In genomic region chr13:23757921-23758320, GRCm38 (mm10) we compare ENCODE assay signal across 8 mouse cellular contexts. TPM values are rescaled to one million over a fixed set of nuclear protein-coding genes. Genes with fewer than 3 reads are reported as not detected.
DNase-seq lines count a peak whose midpoint lies in the region; ATAC-seq and TF ChIP-seq lines count a peak whose summit lies in the region.
"Had no signal": no experiment of that assay in that cellular context is flagged by ENCODE, and none has a peak within 500 bp of the region (broad histone marks: within the 10 kb centered on the region; RNA-seq: fewer than 3 reads in every experiment).

No protein-coding gene starts in this region.

- H3K27ac ChIP-seq in intestine, postnatal 0 days (ENCODE audit: low read depth, low read length), result no peak overlapping the region
- H3K27ac ChIP-seq in intestine, embryonic 15.5 days, result no peak overlapping the region
- peak overlapping the region; percentile 92; the same call in 1 of the 2 replicates for H3K27ac ChIP-seq in stomach, embryonic 14.5 days (ENCODE audit: low read length)
- H3K27ac ChIP-seq in stomach, postnatal 0 days (replicated peaks), result no peak overlapping the region
- peak overlapping the region; percentile 48; the same call in 1 of the 2 replicates for H3K27ac ChIP-seq in forebrain, embryonic 13.5 days

- no peak for ATAC-seq in intestine, postnatal 0 days
- no peak for ATAC-seq in intestine, embryonic 15.5 days
- ATAC-seq in stomach, embryonic 14.5 days (ENCODE audit: insufficient number of reproducible peaks, insufficient read depth, low FRiP score, low read depth), result no peak
- ATAC-seq in stomach, postnatal 0 days (ENCODE audit: low FRiP score, low TSS enrichment), result no peak
- no peak for ATAC-seq in forebrain, embryonic 13.5 days
- ATAC-seq: hindbrain, postnatal 0 days had no signal

- H3K4me3 ChIP-seq in intestine, postnatal 0 days (ENCODE audit: low read depth, low read length), result no peak overlapping the region
- no peak overlapping the region for H3K4me3 ChIP-seq in intestine, embryonic 15.5 days (replicated peaks)
- no peak overlapping the region for H3K4me3 ChIP-seq in stomach, embryonic 14.5 days (ENCODE audit: low read depth, low read length)
- H3K4me3 ChIP-seq in stomach, postnatal 0 days (ENCODE audit: low read depth, low read length), result no peak overlapping the region
- no peak overlapping the region for H3K4me3 ChIP-seq in forebrain, embryonic 13.5 days

- no peak for TF ChIP-seq CTCF in intestine, postnatal 0 days (IDR thresholded peaks at IDR 0.05; ENCODE audit: low read depth)
- no peak for TF ChIP-seq CTCF in stomach, postnatal 0 days (IDR thresholded peaks at IDR 0.05; ENCODE audit: low read depth)

- H3K4me1 ChIP-seq in intestine, postnatal 0 days (replicated peaks; ENCODE audit: control insufficient read depth, insufficient read depth, low read length), result peaks cover 5% of the 10 kb centered on the region; the same call in 1 of the 2 replicates
- 0 out of 2 replicates have a peak, but pooled peaks cover 6% of the 10 kb centered on the region for H3K4me1 ChIP-seq in intestine, embryonic 15.5 days (replicated peaks)
- peaks cover 11% of the 10 kb centered on the region for H3K4me1 ChIP-seq in stomach, embryonic 14.5 days (ENCODE audit: control insufficient read depth, insufficient read depth, low read length)
- H3K4me1 ChIP-seq in stomach, postnatal 0 days (replicated peaks; ENCODE audit: control insufficient read depth, insufficient read depth), result no peaks in the 10 kb centered on the region
- peaks cover 30% of the 10 kb centered on the region for H3K4me1 ChIP-seq in forebrain, embryonic 13.5 days

- H3K9ac ChIP-seq in intestine, postnatal 0 days (ENCODE audit: low read depth, low read length), result no peak overlapping the region
- H3K9ac ChIP-seq in intestine, embryonic 15.5 days, result no peak overlapping the region
- no peak overlapping the region for H3K9ac ChIP-seq in stomach, embryonic 14.5 days (replicated peaks; ENCODE audit: low read depth, low read length)
- no peak overlapping the region for H3K9ac ChIP-seq in stomach, postnatal 0 days (ENCODE audit: low read length)
- H3K9ac ChIP-seq in forebrain, embryonic 13.5 days, result no peak overlapping the region

- no peaks in the 10 kb centered on the region for H3K9me3 ChIP-seq in intestine, postnatal 0 days (ENCODE audit: control insufficient read depth)
- no peaks in the 10 kb centered on the region for H3K9me3 ChIP-seq in intestine, embryonic 15.5 days
- H3K9me3 ChIP-seq in stomach, embryonic 14.5 days (ENCODE audit: control insufficient read depth, low read depth, low read length), result no peaks in the 10 kb centered on the region
- no peaks in the 10 kb centered on the region for H3K9me3 ChIP-seq in stomach, postnatal 0 days (ENCODE audit: control insufficient read depth, low read length)
- no peaks in the 10 kb centered on the region for H3K9me3 ChIP-seq in forebrain, embryonic 13.5 days (replicated peaks)

- H3K4me2 ChIP-seq in intestine, postnatal 0 days (replicated peaks; ENCODE audit: low read depth), result peak overlapping the region; percentile 66; the same call in 1 of the 2 replicates
- no peak overlapping the region for H3K4me2 ChIP-seq in intestine, embryonic 15.5 days (replicated peaks)
- H3K4me2 ChIP-seq in stomach, embryonic 14.5 days (replicated peaks; ENCODE audit: low read depth, low read length), result no peak overlapping the region
- H3K4me2 ChIP-seq in stomach, postnatal 0 days (replicated peaks; ENCODE audit: low read depth), result no peak overlapping the region
- H3K4me2 ChIP-seq in forebrain, embryonic 13.5 days, result peak overlapping the region; percentile 6; the same call in 1 of the 2 replicates

- no peak for DNase-seq in stomach, postnatal 0 days (ENCODE audit: low spot score)
- DNase-seq in urinary bladder, adult 2 months (ENCODE audit: low spot score), result no peak
- DNase-seq in urinary bladder, postnatal 10 days (ENCODE audit: low spot score), result no peak

- WGBS in intestine, postnatal 0 days, result 41% methylated on average over 3 of the region's 3 CpGs
- WGBS in intestine, embryonic 15.5 days, result 36% methylated on average over 3 of the region's 3 CpGs
- WGBS in stomach, embryonic 14.5 days, result 43% methylated on average over 3 of the region's 3 CpGs
- 43% methylated on average over 3 of the region's 3 CpGs for WGBS in stomach, postnatal 0 days
- 50% methylated on average over 3 of the region's 3 CpGs for WGBS in forebrain, embryonic 13.5 days

- no peaks in the 10 kb centered on the region for H3K36me3 ChIP-seq in intestine, postnatal 0 days (ENCODE audit: control insufficient read depth, insufficient read depth)
- no peaks in the 10 kb centered on the region for H3K36me3 ChIP-seq in intestine, embryonic 15.5 days
- no peaks in the 10 kb centered on the region for H3K36me3 ChIP-seq in stomach, embryonic 14.5 days (ENCODE audit: control insufficient read depth, insufficient read depth, low read length)
- H3K36me3 ChIP-seq in stomach, postnatal 0 days (ENCODE audit: control insufficient read depth, insufficient read depth, low read length), result no peaks in the 10 kb centered on the region
- H3K36me3 ChIP-seq in forebrain, embryonic 13.5 days (ENCODE audit: poor library complexity, severe bottlenecking), result no peaks in the 10 kb centered on the region

- TF ChIP-seq EP300 in stomach, postnatal 0 days (optimal IDR thresholded peaks at IDR 0.05), result no peak

- H3K27me3 ChIP-seq in intestine, postnatal 0 days (replicated peaks; ENCODE audit: control insufficient read depth, insufficient read depth, low read length), result no peaks in the 10 kb centered on the region
- H3K27me3 ChIP-seq in intestine, embryonic 15.5 days (replicated peaks), result no peaks in the 10 kb centered on the region
- no peaks in the 10 kb centered on the region for H3K27me3 ChIP-seq in stomach, embryonic 14.5 days (ENCODE audit: control insufficient read depth, insufficient read depth, low read length)
- H3K27me3 ChIP-seq in stomach, postnatal 0 days (ENCODE audit: control insufficient read depth, insufficient read depth, low read length), result no peaks in the 10 kb centered on the region
- H3K27me3 ChIP-seq in forebrain, embryonic 13.5 days, result no peaks in the 10 kb centered on the region

RNA-seq across cellular contexts. Expression of gene Hist1h4b, which starts 1.1 kb away (rescaled TPM):
- polyA plus RNA-seq in intestine, postnatal 0 days (2015; fragmentation: Nextera tagmentation; extraction: Ambion mirVana), result 0.76 and 1.4 TPM in 2 replicates
- polyA plus RNA-seq in intestine, embryonic 15.5 days (2015; fragmentation: Nextera tagmentation; extraction: Ambion mirVana), result 3.8 and 5.5 TPM in 2 replicates
- polyA plus RNA-seq in stomach, embryonic 14.5 days (2014; fragmentation: Nextera tagmentation; extraction: Ambion mirVana), result 2.5 and 3.3 TPM in 2 replicates
- 0.46 and 2.0 TPM in 2 replicates for polyA plus RNA-seq in stomach, postnatal 0 days (2015; fragmentation: Nextera tagmentation; extraction: Ambion mirVana)
- polyA plus RNA-seq in forebrain, embryonic 13.5 days (2015; fragmentation: Nextera tagmentation; extraction: Ambion mirVana), result 5.7 and 6.1 TPM in 2 replicates
- polyA plus RNA-seq in urinary bladder, adult 2 months (2012; rRNA removed), result 0.75 and 0.94 TPM in 2 replicates

RNA-seq across cellular contexts. Expression of gene Hist1h4a, which starts 3.1 kb away (rescaled TPM):
- polyA plus RNA-seq in intestine, postnatal 0 days (2015; fragmentation: Nextera tagmentation; extraction: Ambion mirVana), result 0.43 TPM in 1 of 2 replicates, not detected in the other
- polyA plus RNA-seq in intestine, embryonic 15.5 days (2015; fragmentation: Nextera tagmentation; extraction: Ambion mirVana), result 0.48 and 1.3 TPM in 2 replicates
- polyA plus RNA-seq in stomach, embryonic 14.5 days (2014; fragmentation: Nextera tagmentation; extraction: Ambion mirVana), result not detected in 2 replicates
- 0.34 and 0.80 TPM in 2 replicates for polyA plus RNA-seq in stomach, postnatal 0 days (2015; fragmentation: Nextera tagmentation; extraction: Ambion mirVana)
- 0.64 and 1.1 TPM in 2 replicates for polyA plus RNA-seq in forebrain, embryonic 13.5 days (2015; fragmentation: Nextera tagmentation; extraction: Ambion mirVana)
- 0.48 and 1.2 TPM in 2 replicates for polyA plus RNA-seq in urinary bladder, adult 2 months (2012; rRNA removed)

RNA-seq across cellular contexts. Expression of gene Hist1h3a, which starts 4.3 kb away (rescaled TPM):
- polyA plus RNA-seq in intestine, postnatal 0 days (2015; fragmentation: Nextera tagmentation; extraction: Ambion mirVana), result 4.1 and 4.5 TPM in 2 replicates
- 4.3 and 6.4 TPM in 2 replicates for polyA plus RNA-seq in intestine, embryonic 15.5 days (2015; fragmentation: Nextera tagmentation; extraction: Ambion mirVana)
- 6.1 and 6.5 TPM in 2 replicates for polyA plus RNA-seq in stomach, embryonic 14.5 days (2014; fragmentation: Nextera tagmentation; extraction: Ambion mirVana)
- 1.9 and 3.7 TPM in 2 replicates for polyA plus RNA-seq in stomach, postnatal 0 days (2015; fragmentation: Nextera tagmentation; extraction: Ambion mirVana)
- polyA plus RNA-seq in forebrain, embryonic 13.5 days (2015; fragmentation: Nextera tagmentation; extraction: Ambion mirVana), result 6.3 and 7.2 TPM in 2 replicates
- 0.34 and 0.66 TPM in 2 replicates for polyA plus RNA-seq in urinary bladder, adult 2 months (2012; rRNA removed)

RNA-seq across cellular contexts. Expression of gene Hist1h1a, which starts 5.5 kb away (rescaled TPM):
- 0.60 and 0.85 TPM in 2 replicates for polyA plus RNA-seq in intestine, postnatal 0 days (2015; fragmentation: Nextera tagmentation; extraction: Ambion mirVana)
- 1.2 and 2.2 TPM in 2 replicates for polyA plus RNA-seq in intestine, embryonic 15.5 days (2015; fragmentation: Nextera tagmentation; extraction: Ambion mirVana)
- polyA plus RNA-seq in stomach, embryonic 14.5 days (2014; fragmentation: Nextera tagmentation; extraction: Ambion mirVana), result 2.4 and 3.6 TPM in 2 replicates
- polyA plus RNA-seq in stomach, postnatal 0 days (2015; fragmentation: Nextera tagmentation; extraction: Ambion mirVana), result 0.64 and 1.4 TPM in 2 replicates
- polyA plus RNA-seq in forebrain, embryonic 13.5 days (2015; fragmentation: Nextera tagmentation; extraction: Ambion mirVana), result 4.6 and 6.0 TPM in 2 replicates
- not detected in 2 replicates for polyA plus RNA-seq in urinary bladder, adult 2 months (2012; rRNA removed)

RNA-seq across cellular contexts. Expression of gene Hist1h3b, which starts 5.9 kb away (rescaled TPM):
- polyA plus RNA-seq in intestine, postnatal 0 days (2015; fragmentation: Nextera tagmentation; extraction: Ambion mirVana), result 1.3 and 1.5 TPM in 2 replicates
- polyA plus RNA-seq in intestine, embryonic 15.5 days (2015; fragmentation: Nextera tagmentation; extraction: Ambion mirVana), result 6.4 and 9.2 TPM in 2 replicates
- 11.1 and 11.8 TPM in 2 replicates for polyA plus RNA-seq in stomach, embryonic 14.5 days (2014; fragmentation: Nextera tagmentation; extraction: Ambion mirVana)
- polyA plus RNA-seq in stomach, postnatal 0 days (2015; fragmentation: Nextera tagmentation; extraction: Ambion mirVana), result 3.9 and 6.7 TPM in 2 replicates
- 17.0 and 19.6 TPM in 2 replicates for polyA plus RNA-seq in forebrain, embryonic 13.5 days (2015; fragmentation: Nextera tagmentation; extraction: Ambion mirVana)
- 0.48 and 0.52 TPM in 2 replicates for polyA plus RNA-seq in urinary bladder, adult 2 months (2012; rRNA removed)

Comparison
In these comparisons a context has a peak if more than half of its experiments do, and no peak if none do; other contexts are left out.
1. H3K27ac ChIP-seq: peak in stomach, embryonic 14.5 days (single experiment) and forebrain, embryonic 13.5 days (single experiment); none in intestine, postnatal 0 days (single experiment), intestine, embryonic 15.5 days (single experiment) and stomach, postnatal 0 days (single experiment).
2. H3K4me2 ChIP-seq: peak in intestine, postnatal 0 days (single experiment) and forebrain, embryonic 13.5 days (single experiment); none in intestine, embryonic 15.5 days (single experiment), stomach, embryonic 14.5 days (single experiment) and stomach, postnatal 0 days (single experiment).